Comparison of ENCODE assay signal across 35 mouse cellular contexts in the genomic region with DNA sequence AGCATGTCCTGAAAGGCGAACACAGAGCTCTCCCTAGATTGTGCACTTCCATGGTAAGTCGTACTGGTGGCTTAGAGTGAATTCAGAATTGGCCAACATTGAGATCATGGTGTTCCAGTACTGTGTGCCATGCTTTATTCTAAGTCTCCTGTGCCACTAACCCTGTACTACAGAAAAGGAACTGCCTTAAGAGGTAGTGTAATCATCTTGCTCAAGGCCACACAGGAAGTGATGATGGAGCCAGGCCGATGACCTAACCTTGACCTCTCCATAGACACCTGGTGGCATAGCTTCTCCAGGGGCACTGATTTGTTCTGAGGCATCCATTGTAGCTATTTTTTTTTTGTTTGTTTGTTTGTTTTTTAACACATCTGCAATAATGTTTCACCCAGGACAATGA. TPM values are rescaled to one million over a fixed set of nuclear protein-coding genes. Genes with fewer than 3 reads are reported as not detected.
DNase-seq lines count a peak whose midpoint lies in the region; ATAC-seq lines count a peak whose summit lies in the region.
"Had no signal": no experiment of that assay in that cellular context is flagged by ENCODE, and none has a peak within 500 bp of the region (broad histone marks: within the 10 kb centered on the region; RNA-seq: fewer than 3 reads in every experiment).

No protein-coding gene starts in this region.

- no peaks in the 10 kb centered on the region for H3K27me3 ChIP-seq in hindbrain, embryonic 10.5 days (ENCODE audit: insufficient read depth, poor library complexity, severe bottlenecking)
- H3K27me3 ChIP-seq: heart, embryonic 12.5 days; hindbrain, embryonic 12.5 days; liver, embryonic 13.5 days; midbrain, embryonic 12.5 days; neural tube, embryonic 15.5 days; stomach, embryonic 15.5 days had no signal

- H3K36me3 ChIP-seq in hindbrain, embryonic 10.5 days: peaks cover 55% of the 10 kb centered on the region

- WGBS in hindbrain, embryonic 10.5 days: 89% methylated on average over 3 of the region's 3 CpGs

- no peak overlapping the region for H3K27ac ChIP-seq in hindbrain, embryonic 10.5 days
- H3K27ac ChIP-seq: hindbrain, embryonic 12.5 days; hindbrain, postnatal 0 days; layer of hippocampus, adult 2 months; left cerebral cortex, adult 2 months; liver, embryonic 13.5 days; macrophage; midbrain, embryonic 12.5 days; neural tube, embryonic 15.5 days; stomach, embryonic 15.5 days had no signal

- no peaks in the 10 kb centered on the region for H3K4me1 ChIP-seq in hindbrain, embryonic 10.5 days (replicated peaks)
- H3K4me1 ChIP-seq: heart, embryonic 12.5 days; hindbrain, embryonic 12.5 days; liver, embryonic 13.5 days; midbrain, embryonic 12.5 days; neural tube, embryonic 15.5 days; stomach, embryonic 15.5 days had no signal

- peak; percentile 18 for ATAC-seq in CD4-positive, CD25-positive, alpha-beta regulatory T cell, adult 4 months
- ATAC-seq in hematopoietic stem cell, adult 5-6 weeks (replicated peaks in 1 of 2; ENCODE audit: insufficient read depth in 1 of 2, low FRiP score in 2 of 2, low TSS enrichment in 1 of 2, low read depth in 1 of 2, poor library complexity in 2 of 2, severe bottlenecking in 2 of 2): peak; percentile 67 to 83; a peak in 3 of 4 replicates
- ATAC-seq in monocyte, adult 5-6 weeks (replicated peaks; ENCODE audit: insufficient number of reproducible peaks, low FRiP score, low TSS enrichment, poor library complexity, severe bottlenecking): peak; percentile 91
- ATAC-seq: forebrain, embryonic 14.5 days; hindbrain, postnatal 0 days; intestine, embryonic 16.5 days had no signal

- no peak overlapping the region for H3K4me3 ChIP-seq in hindbrain, embryonic 10.5 days
- H3K4me3 ChIP-seq: heart, embryonic 12.5 days; hindbrain, embryonic 12.5 days; layer of hippocampus, adult 2 months; left cerebral cortex, adult 2 months; liver, embryonic 13.5 days; midbrain, embryonic 12.5 days; neural tube, embryonic 15.5 days; stomach, embryonic 15.5 days had no signal

- no peaks in the 10 kb centered on the region for H3K9me3 ChIP-seq in hindbrain, embryonic 10.5 days
- H3K9me3 ChIP-seq: heart, embryonic 12.5 days; hindbrain, embryonic 12.5 days; liver, embryonic 13.5 days; midbrain, embryonic 12.5 days; neural tube, embryonic 15.5 days; stomach, embryonic 15.5 days had no signal

- peak; percentile 48 for DNase-seq in A20 (ENCODE audit: low read depth, low spot score)
- no peak for DNase-seq in urinary bladder, postnatal 14 days (ENCODE audit: low spot score)
- no peak for DNase-seq in kidney, postnatal 10 days
- no peak for DNase-seq in hindbrain, embryonic 10.5 days (ENCODE audit: low spot score)
- DNase-seq: adrenal gland, adult 8-10 months; cerebellum, adult 8-10 months; cerebellum, postnatal 36 days; gastrocnemius, postnatal 14 days; heart, adult 18-20 months; kidney, adult 9 months; kidney, postnatal 14 days; left cerebral cortex, postnatal 4 days; liver, embryonic 13.5 days; lung, adult 2 months; lung, postnatal 10 days; right cerebral cortex, postnatal 25 days; thymus, postnatal 14 days had no signal

RNA-seq across cellular contexts. Expression of a gene that starts 31.9 kb away (rescaled TPM):
- polyA plus RNA-seq in CD4-positive, CD25-positive, alpha-beta regulatory T cell, adult 4 months (2017; shearing (Covaris generic)): 10 to 100 TPM; 28.4 to 32.1 TPM
- total RNA-seq in hematopoietic stem cell, adult 5-6 weeks (2017): 135 and 142 TPM in 2 replicates
- 76.8 to 93.7 TPM (median 93.1 TPM) in 3 replicates for total RNA-seq in monocyte, adult 5-6 weeks (2017)
- polyA plus RNA-seq in hindbrain, embryonic 10.5 days (2016; fragmentation: Nextera tagmentation; extraction: Ambion mirVana): 73.6 and 78.7 TPM in 2 replicates

RNA-seq across cellular contexts. Expression of a gene that starts 34.1 kb away (rescaled TPM):
- polyA plus RNA-seq in CD4-positive, CD25-positive, alpha-beta regulatory T cell, adult 4 months (2017; shearing (Covaris generic)): 10 to 100 TPM; 20.1 to 45.4 TPM
- 246 and 271 TPM in 2 replicates for total RNA-seq in hematopoietic stem cell, adult 5-6 weeks (2017)
- total RNA-seq in monocyte, adult 5-6 weeks (2017): 141 to 443 TPM (median 158 TPM) in 3 replicates
- 5.2 and 5.7 TPM in 2 replicates for polyA plus RNA-seq in hindbrain, embryonic 10.5 days (2016; fragmentation: Nextera tagmentation; extraction: Ambion mirVana)

RNA-seq across cellular contexts. Expression of a gene that starts 36.6 kb away (rescaled TPM):
- under 1 TPM; 0.22 to 0.42 TPM for polyA plus RNA-seq in CD4-positive, CD25-positive, alpha-beta regulatory T cell, adult 4 months (2017; shearing (Covaris generic))
- 0.05 and 0.25 TPM in 2 replicates for total RNA-seq in hematopoietic stem cell, adult 5-6 weeks (2017)
- 0.11 to 1.6 TPM (median 1.1 TPM) in 3 replicates for total RNA-seq in monocyte, adult 5-6 weeks (2017)
- not detected in 2 replicates for polyA plus RNA-seq in hindbrain, embryonic 10.5 days (2016; fragmentation: Nextera tagmentation; extraction: Ambion mirVana)
- total RNA-seq: adrenal gland, adult 8-10 months; gastrocnemius, postnatal 14 days; heart, adult 18-20 months; hindbrain, postnatal 0 days; layer of hippocampus, adult 2 months; layer of hippocampus, postnatal 14 days; left cerebral cortex, adult 2 months; left cerebral cortex, postnatal 4 days; midbrain, postnatal 0 days had no signal
- polyA plus RNA-seq: C2C12; forebrain, embryonic 14.5 days; heart, embryonic 12.5 days; heart, postnatal 0 days; hindbrain, embryonic 12.5 days; hindbrain, postnatal 0 days; intestine, embryonic 16.5 days; liver, embryonic 13.5 days; lung, adult 2 months; macrophage; midbrain, embryonic 12.5 days; midbrain, postnatal 0 days; neural tube, embryonic 15.5 days; stomach, embryonic 15.5 days had no signal

RNA-seq across cellular contexts. Expression of a gene that starts 54.2 kb away (rescaled TPM):
- polyA plus RNA-seq in CD4-positive, CD25-positive, alpha-beta regulatory T cell, adult 4 months (2017; shearing (Covaris generic)): 100 to 1,000 TPM in 1 of 2 experiments, 10 to 100 TPM in 1; 75.1 to 118 TPM
- 34.3 and 34.8 TPM in 2 replicates for total RNA-seq in hematopoietic stem cell, adult 5-6 weeks (2017)
- 43.9 to 86.2 TPM (median 50.4 TPM) in 3 replicates for total RNA-seq in monocyte, adult 5-6 weeks (2017)
- polyA plus RNA-seq in hindbrain, embryonic 10.5 days (2016; fragmentation: Nextera tagmentation; extraction: Ambion mirVana): 26.5 and 27.3 TPM in 2 replicates

RNA-seq across cellular contexts. Expression of a gene that starts 54.3 kb away (rescaled TPM):
- 10 to 100 TPM; 53.3 to 64.7 TPM for polyA plus RNA-seq in CD4-positive, CD25-positive, alpha-beta regulatory T cell, adult 4 months (2017; shearing (Covaris generic))
- total RNA-seq in hematopoietic stem cell, adult 5-6 weeks (2017): 34.3 and 35.6 TPM in 2 replicates
- 24.8 to 32.6 TPM (median 28.7 TPM) in 3 replicates for total RNA-seq in monocyte, adult 5-6 weeks (2017)
- 53.2 and 55.4 TPM in 2 replicates for polyA plus RNA-seq in hindbrain, embryonic 10.5 days (2016; fragmentation: Nextera tagmentation; extraction: Ambion mirVana)

Comparison
In these comparisons a context has a peak if more than half of its experiments do, and no peak if none do; other contexts are left out.
1. ATAC-seq: peak in every context shown above with its lines; median percentile 91 in monocyte, adult 5-6 weeks; 75 in hematopoietic stem cell, adult 5-6 weeks; 18 in CD4-positive, CD25-positive, alpha-beta regulatory T cell, adult 4 months.